Mouse (Mus musculus): Measurements from ENCODE around the gene Sumo3. TPM values are rescaled to one million over a fixed set of nuclear protein-coding genes. Genes with fewer than 3 reads are reported as not detected.

Sumo3 gene
- total and polyA plus RNA-seq, 3 experiments, result 151 to 342 TPM; not detected in 1

DNA sequence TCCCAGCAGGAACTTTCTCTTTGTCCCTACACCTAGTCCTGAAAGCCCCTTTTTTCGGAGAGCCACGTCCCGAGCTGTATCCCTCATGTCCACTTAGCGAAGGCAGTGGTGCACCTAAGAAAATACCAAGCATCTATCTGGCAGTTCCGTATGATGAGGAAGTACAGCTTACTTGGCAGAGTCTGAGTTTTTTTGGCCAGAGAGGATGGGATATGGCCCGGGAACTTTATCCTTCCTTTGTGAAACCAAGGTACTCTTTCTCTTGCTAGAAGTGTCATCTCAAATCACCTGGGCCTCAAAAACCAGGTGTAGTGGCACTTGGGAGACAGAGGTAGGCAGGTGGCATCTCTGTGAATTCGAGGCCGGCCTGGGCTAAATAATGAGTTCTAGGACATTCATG, 15.6 kb downstream of the Sumo3 start:
- Histone ChIP-seq H3K79me2 (ENCODE audit: control insufficient read depth, insufficient read depth, low read length, poor library complexity) (peaks cover 43% of the 10 kb centered on the region), H3K4me3 (ENCODE audit: control insufficient read depth in 1 of 2, insufficient read depth in 1 of 2, low read depth in 2 of 2, low read length in 2 of 2) (peak overlapping the region; percentile 69 to 95), H3K4me1 (ENCODE audit: control insufficient read depth in 1 of 2, insufficient read depth in 2 of 2, low read length in 2 of 2) (peaks cover 2 to 3% of the 10 kb centered on the region in 2 experiments), H3K9ac (ENCODE audit: control insufficient read depth, low read depth, low read length, poor library complexity, severe bottlenecking) (peak overlapping the region; percentile 91), H3K36me3 (ENCODE audit: control insufficient read depth in 1 of 2, insufficient read depth in 2 of 2, low read length in 2 of 2) (peaks cover 2 to 8% of the 10 kb centered on the region in 2 experiments; a peak in 3 of 4 replicates), H3K27ac (ENCODE audit: control insufficient read depth, low read depth, low read length) (peak overlapping the region; percentile 91), H3K9me3 (replicated peaks; ENCODE audit: insufficient read depth, low read length) (no peaks in the 10 kb centered on the region), H3K27me3 (ENCODE audit: control insufficient read depth in 1 of 2, insufficient read depth in 2 of 2, low read length in 2 of 2) (no peaks in the 10 kb centered on the region)
- peak; percentile 66 for DNase-seq (ENCODE audit: low read depth, low spot score)
- TF ChIP-seq ZNF384 (IDR thresholded peaks at IDR 0.05; ENCODE audit: low read depth, low read length) (no peak), MYC (IDR thresholded peaks at IDR 0.05; ENCODE audit: low read depth, low read length) (no peak; the same call in 1 of the 2 replicates), JUND (IDR thresholded peaks at IDR 0.05; ENCODE audit: low read depth, low read length) (0 out of 2 replicates have a peak, but pooled peaks have one; percentile 16), MAZ (IDR thresholded peaks at IDR 0.05; ENCODE audit: low read depth, low read length) (no peak), UBTF (IDR thresholded peaks at IDR 0.05; ENCODE audit: borderline replicate concordance, insufficient read depth, low read depth, low read length) (no peak), BHLHE40 (IDR thresholded peaks at IDR 0.05; ENCODE audit: borderline replicate concordance, low read depth, low read length) (no peak), E2F4 (IDR thresholded peaks at IDR 0.05; ENCODE audit: borderline replicate concordance, low read depth, low read length) (no peak), HCFC1 (IDR thresholded peaks at IDR 0.05; ENCODE audit: low read depth, low read length) (no peak), SIN3A (IDR thresholded peaks at IDR 0.05; ENCODE audit: low read length) (no peak), CTCF (IDR thresholded peaks at IDR 0.05 in 2 of 3, conservative IDR thresholded peaks at IDR 0.05 in 1 of 3; ENCODE audit: control insufficient read depth in 1 of 3, insufficient read depth in 1 of 3, low read depth in 2 of 3, low read length in 3 of 3, poor library complexity in 1 of 3, severe bottlenecking in 1 of 3) (no peak), ZC3H11A (IDR thresholded peaks at IDR 0.05; ENCODE audit: low read depth, low read length) (no peak), NELFE (IDR thresholded peaks at IDR 0.05; ENCODE audit: low read depth, low read length) (no peak), POLR2A (IDR thresholded peaks at IDR 0.05; ENCODE audit: control insufficient read depth in 1 of 2, insufficient read depth in 1 of 2, low read depth in 1 of 2, low read length in 2 of 2, poor library complexity in 1 of 2) (no peak), MEF2A (IDR thresholded peaks at IDR 0.05; ENCODE audit: extremely low read depth, insufficient replicate concordance, low read depth, low read length, poor library complexity, severe bottlenecking) (no peak), TBP (IDR thresholded peaks at IDR 0.05; ENCODE audit: low read depth, low read length) (no peak), MAX (IDR thresholded peaks at IDR 0.05; ENCODE audit: low read length) (no peak), KAT2A (conservative IDR thresholded peaks at IDR 0.05; ENCODE audit: low read depth, low read length) (no peak), ELF1 (IDR thresholded peaks at IDR 0.05; ENCODE audit: low read depth, low read length) (peak; percentile 19; the same call in 1 of the 2 replicates), MYB (IDR thresholded peaks at IDR 0.05; ENCODE audit: low read depth, low read length) (no peak), ZKSCAN1 (IDR thresholded peaks at IDR 0.05; ENCODE audit: low read depth, low read length) (0 out of 2 replicates have a peak, but pooled peaks have one; percentile 37), CHD1 (IDR thresholded peaks at IDR 0.05; ENCODE audit: low read depth, low read length) (no peak), TCF12 (IDR thresholded peaks at IDR 0.05; ENCODE audit: low read depth, low read length) (no peak), POLR2AphosphoS5 (IDR thresholded peaks at IDR 0.05; ENCODE audit: borderline replicate concordance, low read depth, low read length) (no peak), EP300 (IDR thresholded peaks at IDR 0.05; ENCODE audit: low read depth in 1 of 2, low read length in 2 of 2) (0 out of 4 replicates have a peak, but pooled peaks of 1 of the 2 experiments have one; percentile 14)

Measured in MEL (cell line).